Mouse (Mus musculus) myocyte (in vitro differentiated cells): Measurements from ENCODE around the gene Syn3. TPM values are rescaled to one million over a fixed set of nuclear protein-coding genes. Genes with fewer than 3 reads are reported as not detected.

Experiments used
- H3K27me3 ChIP-seq: one replicate; pipeline ENCODE4 v1.6.1; 2011; ENCODE audit not compliant: control insufficient read depth, insufficient read depth, insufficient read length
- H3K36me3 ChIP-seq: one replicate; pipeline ENCODE4 v1.6.1; 2011; ENCODE audit not compliant: control insufficient read depth, insufficient read depth
- H3K4me2 ChIP-seq: one replicate; pipeline ENCODE4 v1.6.1; 2011; ENCODE audit warnings: low read depth, control low read depth
- H3K4me3 ChIP-seq: one replicate; pipeline ENCODE4 v1.5.1; 2011; ENCODE audit warnings: mild to moderate bottlenecking, control low read depth, moderate library complexity
- H3K79me2 ChIP-seq: one replicate; pipeline ENCODE4 v1.6.1; 2011; ENCODE audit not compliant: control insufficient read depth, insufficient read depth
- H3ac ChIP-seq: one replicate; pipeline ENCODE4 v1.6.1; 2011; ENCODE audit not compliant: control insufficient read depth, insufficient read length
- CEBPB ChIP-seq: IDR thresholded peaks from 2 replicates; pipeline ENCODE4 v1.6.1; 2011; ENCODE audit warnings: mild to moderate bottlenecking, moderate library complexity; ENCODE audit not compliant: poor library complexity, insufficient read depth, severe bottlenecking
- E2F4 ChIP-seq: IDR thresholded peaks from one replicate; pipeline ENCODE4 v1.6.1; 2011; ENCODE audit warnings: mild to moderate bottlenecking, control low read depth, moderate library complexity; ENCODE audit not compliant: insufficient read depth
- MAX ChIP-seq: IDR thresholded peaks from one replicate; pipeline ENCODE4 v1.6.1; 2011; ENCODE audit warnings: low read depth, mild to moderate bottlenecking, control low read depth
- MYOD1 ChIP-seq, 3 experiments: IDR thresholded peaks; one replicate each; pipeline ENCODE4 v1.6.1; 2011; ENCODE audit warnings: control low read depth in 2 of 3, low read depth in 2 of 3, mild to moderate bottlenecking in 2 of 3, moderate library complexity in 1 of 3; ENCODE audit not compliant: insufficient read length in 2 of 3, control insufficient read depth in 1 of 3
- MYOG ChIP-seq, 3 experiments: IDR thresholded peaks; one replicate each; pipeline ENCODE4 v1.6.1; 2011; ENCODE audit warnings: control low read depth in 2 of 3, low read depth in 2 of 3, mild to moderate bottlenecking in 2 of 3; ENCODE audit not compliant: insufficient read length in 2 of 3, control insufficient read depth in 1 of 3, insufficient read depth in 1 of 3
- POLR2A ChIP-seq: IDR thresholded peaks from one replicate; pipeline ENCODE4 v1.6.1; 2011; ENCODE audit warnings: low read depth, mild to moderate bottlenecking, control low read depth, moderate library complexity; ENCODE audit not compliant: insufficient read length
- POLR2AphosphoS2 ChIP-seq: IDR thresholded peaks from one replicate; pipeline ENCODE4 v1.6.1; 2011; ENCODE audit warnings: low read depth, control low read depth; ENCODE audit not compliant: insufficient read length
- REST ChIP-seq: IDR thresholded peaks from one replicate; pipeline ENCODE4 v1.6.1; 2011; ENCODE audit warnings: mild to moderate bottlenecking, control low read depth, moderate library complexity; ENCODE audit not compliant: insufficient read depth, insufficient read length
- SRF ChIP-seq: IDR thresholded peaks from one replicate; pipeline ENCODE4 v1.6.1; 2011; ENCODE audit warnings: low read depth; ENCODE audit not compliant: control insufficient read depth, insufficient read length
- TCF12 ChIP-seq: IDR thresholded peaks from one replicate; pipeline ENCODE4 v1.6.1; 2011; ENCODE audit warnings: mild to moderate bottlenecking, control low read depth; ENCODE audit not compliant: poor library complexity, insufficient read depth, severe bottlenecking
- TCF3 ChIP-seq: IDR thresholded peaks from one replicate; pipeline ENCODE4 v1.6.1; 2011; ENCODE audit warnings: low read depth, control low read depth; ENCODE audit not compliant: insufficient read length
- USF1 ChIP-seq: IDR thresholded peaks from one replicate; pipeline ENCODE4 v1.6.1; 2011; ENCODE audit warnings: low read depth, mild to moderate bottlenecking, control low read depth, moderate library complexity
- polyA plus RNA-seq: library from polyadenylated mRNA; unstranded; fragments of >200 nt; fragmentation: generic; extraction: Trizol; gene quantifications from one replicate; pipeline ENCODE4 v1.2.1, GENCODE M21; 2012; ENCODE audit warnings: missing spikeins

The Syn3 gene
- polyA plus RNA-seq, 1 experiment: 0.08 TPM

DNA sequence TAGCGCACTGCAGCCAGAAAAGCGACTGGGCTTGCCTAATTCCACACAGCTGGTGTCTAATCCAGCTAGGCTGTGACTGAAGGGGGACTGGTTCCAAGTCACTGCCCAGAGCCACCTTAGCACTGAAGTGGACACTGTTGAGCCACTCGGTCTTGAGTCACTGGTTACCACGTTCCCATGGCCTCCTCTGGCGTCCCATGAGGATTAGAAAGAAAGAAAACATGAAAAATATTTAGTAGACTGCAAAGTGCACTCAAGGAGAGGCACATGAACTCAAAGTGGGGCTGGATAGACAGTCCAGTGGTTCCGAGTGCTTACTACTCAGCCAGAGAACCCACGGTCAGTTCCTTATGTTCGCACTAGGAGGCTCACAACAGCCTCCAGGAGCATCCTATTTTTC lies 217.5 kb downstream of the Syn3 start:
- H3K4me3 ChIP-seq: no peak overlapping the region
- H3K79me2 ChIP-seq: no peaks in the 10 kb centered on the region
- no peaks in the 10 kb centered on the region for H3K36me3 ChIP-seq
- no peaks in the 10 kb centered on the region for H3K27me3 ChIP-seq
- H3ac ChIP-seq: no peak overlapping the region
- TF ChIP-seq REST: no peak
- no peak for TF ChIP-seq MYOD1 (IDR thresholded peaks at IDR 0.05; ENCODE audit: control insufficient read depth in 1 of 3, insufficient read length in 2 of 3, low read depth in 2 of 3)
- no peak for TF ChIP-seq POLR2A
- no peak for TF ChIP-seq TCF3
- no peak for TF ChIP-seq E2F4
- TF ChIP-seq CEBPB: no peak
- TF ChIP-seq MAX: no peak
- TF ChIP-seq SRF: no peak
- TF ChIP-seq USF1: no peak
- TF ChIP-seq MYOG (IDR thresholded peaks at IDR 0.05; ENCODE audit: control insufficient read depth in 1 of 3, insufficient read depth in 1 of 3, insufficient read length in 2 of 3, low read depth in 2 of 3): no peak
- TF ChIP-seq TCF12: no peak
- no peak for TF ChIP-seq POLR2AphosphoS2
- H3K4me2 ChIP-seq: no peak overlapping the region

DNA sequence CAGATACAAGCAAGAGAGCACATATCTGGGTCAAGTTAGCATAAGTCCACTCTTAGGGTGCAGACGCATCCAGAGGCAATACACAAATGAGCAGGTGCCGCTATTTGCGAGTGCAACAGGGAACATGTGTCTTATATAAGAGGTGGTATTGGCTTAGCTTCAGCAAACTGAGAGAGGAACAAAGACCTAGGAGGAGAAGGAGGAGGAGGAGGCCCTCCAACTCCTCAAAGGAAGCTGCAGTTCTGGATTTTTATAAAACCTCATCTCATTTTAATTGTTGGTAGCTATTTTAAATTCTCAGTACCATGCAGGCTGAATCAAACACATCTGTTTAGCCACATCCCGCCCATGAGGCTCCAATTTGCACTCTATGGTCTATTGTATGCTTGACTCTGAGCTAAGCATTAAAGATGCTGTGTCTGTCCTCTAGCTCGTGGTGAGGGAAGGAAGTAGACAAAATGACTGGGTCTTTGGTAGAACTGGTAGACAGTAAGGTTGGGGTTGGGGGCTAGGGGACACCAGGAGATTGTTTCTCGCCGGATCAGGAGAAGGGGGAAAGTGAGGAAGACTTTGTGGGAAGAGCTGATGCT lies 219.0 kb downstream of the Syn3 start:
- Histone ChIP-seq H3K36me3 (no peaks in the 10 kb centered on the region), H3K27me3 (no peaks in the 10 kb centered on the region), H3K4me2 (no peak overlapping the region), H3ac (no peak overlapping the region), H3K79me2 (no peaks in the 10 kb centered on the region), H3K4me3 (no peak overlapping the region)
- TF ChIP-seq POLR2AphosphoS2 (no peak), TCF12 (no peak), SRF (no peak), POLR2A (no peak), CEBPB (no peak), MYOD1 (IDR thresholded peaks at IDR 0.05; ENCODE audit: control insufficient read depth in 1 of 3, insufficient read length in 2 of 3, low read depth in 2 of 3) (no peak), REST (no peak)

DNA sequence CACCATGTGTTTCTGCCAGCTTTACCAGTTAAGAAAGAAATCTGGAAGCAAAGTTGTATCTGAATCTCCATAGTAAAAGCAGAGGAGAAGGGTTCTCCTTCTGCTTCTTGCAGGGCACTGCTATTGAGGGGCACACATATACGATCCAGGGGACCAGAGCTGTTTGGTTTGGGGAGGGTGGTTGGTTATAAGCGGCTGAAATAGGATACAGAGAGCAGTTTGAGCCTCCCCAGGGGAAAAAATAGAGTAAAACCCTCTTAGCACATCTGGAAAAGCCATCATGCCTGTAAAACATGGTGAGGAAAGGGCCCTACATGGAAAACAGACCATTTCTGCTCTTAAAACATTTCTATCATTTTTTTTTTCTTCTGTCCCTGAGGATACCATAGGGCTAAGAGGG lies 220.2 kb downstream of the Syn3 start:
- H3K4me3 ChIP-seq: no peak overlapping the region
- TF ChIP-seq TCF12 (no peak), POLR2AphosphoS2 (no peak), USF1 (no peak), POLR2A (no peak), E2F4 (no peak), MYOG (IDR thresholded peaks at IDR 0.05; ENCODE audit: control insufficient read depth in 1 of 3, insufficient read depth in 1 of 3, insufficient read length in 2 of 3, low read depth in 2 of 3) (no peak), MYOD1 (IDR thresholded peaks at IDR 0.05; ENCODE audit: control insufficient read depth in 1 of 3, insufficient read length in 2 of 3, low read depth in 2 of 3) (no peak), REST (no peak), SRF (no peak), CEBPB (no peak)
- H3K27me3 ChIP-seq: no peaks in the 10 kb centered on the region
- H3K36me3 ChIP-seq: no peaks in the 10 kb centered on the region
- no peak overlapping the region for H3ac ChIP-seq
- H3K4me2 ChIP-seq: no peak overlapping the region
- H3K79me2 ChIP-seq: no peaks in the 10 kb centered on the region

DNA sequence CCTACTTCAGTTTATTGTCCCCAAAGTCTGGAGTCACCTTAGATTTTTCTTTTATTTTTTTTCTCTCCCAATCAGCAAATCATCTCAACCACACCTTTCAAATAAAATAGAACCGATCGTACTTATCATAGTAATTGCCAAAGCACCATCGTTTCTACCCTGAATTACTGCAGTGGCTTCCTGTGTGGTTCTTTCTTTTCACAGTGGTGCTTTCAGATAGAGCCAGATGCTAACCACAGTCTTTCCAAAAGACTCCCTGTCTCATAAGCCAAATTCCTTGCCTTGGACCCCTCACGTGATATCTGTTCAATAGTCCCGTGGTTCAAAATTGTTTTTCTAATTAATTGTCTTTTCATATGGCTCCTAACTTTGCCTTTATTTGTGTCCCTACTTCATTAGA lies 221.4 kb downstream of the Syn3 start:
- H3ac ChIP-seq: no peak overlapping the region
- H3K27me3 ChIP-seq: no peaks in the 10 kb centered on the region
- TF ChIP-seq MYOD1 (IDR thresholded peaks at IDR 0.05; ENCODE audit: control insufficient read depth in 1 of 3, insufficient read length in 2 of 3, low read depth in 2 of 3) (no peak), TCF12 (no peak), REST (no peak)
- no peaks in the 10 kb centered on the region for H3K36me3 ChIP-seq
- no peak overlapping the region for H3K4me3 ChIP-seq
- H3K79me2 ChIP-seq: no peaks in the 10 kb centered on the region
- H3K4me2 ChIP-seq: no peak overlapping the region

DNA sequence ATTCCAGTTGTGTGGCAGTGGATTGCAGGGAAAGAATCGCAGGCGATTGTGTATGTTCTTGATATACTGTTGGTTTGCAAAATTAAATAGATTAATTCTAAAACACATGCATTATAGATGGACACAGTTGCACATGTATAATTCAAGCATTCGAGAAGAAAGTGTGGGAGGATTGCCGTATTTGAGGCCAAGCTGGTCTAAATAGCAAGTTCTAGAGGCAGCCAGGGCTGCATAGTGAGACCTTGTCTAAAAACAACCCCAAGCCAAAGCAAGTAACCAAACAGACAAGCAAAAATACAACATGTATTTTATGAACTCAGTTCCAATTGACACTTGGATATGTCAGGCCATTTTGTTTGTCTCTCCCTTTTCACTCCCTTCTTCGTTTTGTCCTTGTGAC lies 223.1 kb downstream of the Syn3 start:
- H3K79me2 ChIP-seq: no peaks in the 10 kb centered on the region
- TF ChIP-seq POLR2A: no peak
- no peak for TF ChIP-seq POLR2AphosphoS2
- no peak for TF ChIP-seq REST
- TF ChIP-seq MYOG (IDR thresholded peaks at IDR 0.05; ENCODE audit: control insufficient read depth in 1 of 3, insufficient read depth in 1 of 3, insufficient read length in 2 of 3, low read depth in 2 of 3): no peak
- no peak for TF ChIP-seq TCF3
- no peak for TF ChIP-seq TCF12
- TF ChIP-seq MYOD1 (IDR thresholded peaks at IDR 0.05; ENCODE audit: control insufficient read depth in 1 of 3, insufficient read length in 2 of 3, low read depth in 2 of 3): no peak
- TF ChIP-seq MAX: no peak
- TF ChIP-seq USF1: no peak
- TF ChIP-seq E2F4: no peak
- no peak for TF ChIP-seq SRF
- TF ChIP-seq CEBPB: no peak

More for the DNA sequence above, 223.1 kb downstream of the Syn3 start:
- Histone ChIP-seq H3K4me3 (no peak overlapping the region), H3ac (no peak overlapping the region), H3K36me3 (no peaks in the 10 kb centered on the region), H3K4me2 (no peak overlapping the region), H3K27me3 (no peaks in the 10 kb centered on the region)
